Mouse (Mus musculus): ENCODE measurements at regions not wholly inside any gene's neighbourhood (a gene's known extent, or its start where the extent isn't known, plus 50 kb on each side); places are given as distances from the start of the nearest gene placed in this dataset.

- TF ChIP-seq POLR2A (IDR thresholded peaks at IDR 0.05; ENCODE audit: low read depth, low read length) (no peak), CTCF (IDR thresholded peaks at IDR 0.05; ENCODE audit: extremely low read depth, insufficient read depth, insufficient read length, insufficient replicate concordance) (no peak)
These were observed 52.8 kb upstream of the Nfe2l3 start for GRCm38 (mm10) chr6:51379560-51380274.
